Mouse (Mus musculus) G1E (cell line): ENCODE results near the gene H2-DMb2.

ENCODE experiments used
- CTCF ChIP-seq: IDR thresholded peaks from 2 replicates; pipeline ENCODE4 v1.5.1; 2012; ENCODE audit warnings: low read depth, low read length, inconsistent platforms, mixed read lengths
- GATA1 ChIP-seq: IDR thresholded peaks from 2 replicates; pipeline ENCODE4 v1.6.1; 2012; ENCODE audit warnings: borderline replicate concordance, low read length, inconsistent platforms, mixed read lengths
- GATA2 ChIP-seq: IDR thresholded peaks from 2 replicates; pipeline ENCODE4 v1.6.1; 2012; ENCODE audit warnings: low read depth, low read length, inconsistent platforms, borderline replicate concordance
- POLR2AphosphoS5 ChIP-seq: IDR thresholded peaks from 2 replicates; pipeline ENCODE4 v1.6.1; 2012; ENCODE audit warnings: low read depth, low read length, inconsistent platforms; ENCODE audit not compliant: insufficient replicate concordance
- TAL1 ChIP-seq: conservative IDR thresholded peaks from 2 replicates; pipeline ENCODE4 v1.6.1; 2012; ENCODE audit warnings: low read depth, low read length, inconsistent platforms, mixed read lengths

- TF ChIP-seq CTCF (no peak), GATA1 (no peak), GATA2 (no peak), TAL1 (no peak), POLR2AphosphoS5 (no peak)
Observed at GRCm38 (mm10) chr17:34108460-34108859, 34.6 kb upstream of the H2-DMb2 start.
